ENCODE assay signal across 8 mouse cellular contexts in genomic region chr2:152828532-152828931, GRCm38 (mm10). TPM values are rescaled to one million over a fixed set of nuclear protein-coding genes. Genes with fewer than 3 reads are reported as not detected.
DNase-seq lines count a peak whose midpoint lies in the region; ATAC-seq and TF ChIP-seq lines count a peak whose summit lies in the region.

No protein-coding gene starts in this region.

- WGBS in forebrain, embryonic 10.5 days, result 74% methylated on average over 1 of the region's 1 CpGs
- WGBS in kidney, adult 2 months, result 8% methylated on average over 1 of the region's 1 CpGs
- WGBS in midbrain, embryonic 12.5 days, result 74% methylated on average over 1 of the region's 1 CpGs

- no peak for DNase-seq in forebrain, embryonic 10.5 days (ENCODE audit: extremely low spot score, low spot score)
- DNase-seq in kidney, adult 2 months, result peak; percentile 89
- DNase-seq in left cerebral cortex, adult 11 months (ENCODE audit: low spot score), result no peak
- no peak for DNase-seq in right cerebral cortex, adult 18-20 months
- no peak for DNase-seq in gastrocnemius, postnatal 25 days

- H3K4me2 ChIP-seq in midbrain, embryonic 12.5 days (replicated peaks), result peak overlapping the region; percentile 61

- ATAC-seq in megakaryocyte, adult 5-6 weeks (ENCODE audit: poor library complexity, severe bottlenecking), result no peak
- ATAC-seq in midbrain, embryonic 12.5 days (ENCODE audit: low FRiP score, low read depth), result no peak

- peak overlapping the region; percentile 62 for H3K27ac ChIP-seq in forebrain, embryonic 10.5 days
- peak overlapping the region; percentile 100 for H3K27ac ChIP-seq in kidney, adult 2 months (ENCODE audit: insufficient read depth, low read depth, low read length)
- H3K27ac ChIP-seq in midbrain, embryonic 12.5 days (replicated peaks), result 0 out of 2 replicates have a peak overlapping the region, but pooled peaks have one; percentile 4

- H3K9ac ChIP-seq in midbrain, embryonic 12.5 days (replicated peaks), result peak overlapping the region; percentile 85

- no peak for TF ChIP-seq POLR2A in kidney, adult 2 months (IDR thresholded peaks at IDR 0.05; ENCODE audit: low read depth, low read length)

- TF ChIP-seq CTCF in kidney, adult 2 months (conservative IDR thresholded peaks at IDR 0.05; ENCODE audit: insufficient read depth, insufficient read length, low read depth, low read length), result no peak

- H3K4me3 ChIP-seq in megakaryocyte, embryonic 14.5 days (replicated peaks), result peak overlapping the region; percentile 98
- H3K4me3 ChIP-seq in forebrain, embryonic 10.5 days, result peak overlapping the region; percentile 81
- peak overlapping the region; percentile 91 for H3K4me3 ChIP-seq in kidney, adult 2 months (ENCODE audit: insufficient read depth, low read depth, low read length)
- peak overlapping the region; percentile 76 for H3K4me3 ChIP-seq in midbrain, embryonic 12.5 days

- H3K27me3 ChIP-seq in megakaryocyte, embryonic 14.5 days (replicated peaks), result no peaks in the 10 kb centered on the region
- H3K27me3 ChIP-seq in forebrain, embryonic 10.5 days (ENCODE audit: poor library complexity, severe bottlenecking), result no peaks in the 10 kb centered on the region; the same call in 1 of the 2 replicates
- no peaks in the 10 kb centered on the region for H3K27me3 ChIP-seq in kidney, adult 2 months (replicated peaks; ENCODE audit: control insufficient read depth, insufficient read depth, low read length)
- no peaks in the 10 kb centered on the region for H3K27me3 ChIP-seq in midbrain, embryonic 12.5 days

- peaks cover 70% of the 10 kb centered on the region for H3K4me1 ChIP-seq in megakaryocyte, embryonic 14.5 days
- H3K4me1 ChIP-seq in forebrain, embryonic 10.5 days, result peaks cover 57% of the 10 kb centered on the region
- peaks cover 26% of the 10 kb centered on the region for H3K4me1 ChIP-seq in kidney, adult 2 months (ENCODE audit: control insufficient read depth, insufficient read depth, low read length)
- peaks cover 48% of the 10 kb centered on the region for H3K4me1 ChIP-seq in midbrain, embryonic 12.5 days

- H3K9me3 ChIP-seq in megakaryocyte, embryonic 14.5 days, result no peaks in the 10 kb centered on the region
- no peaks in the 10 kb centered on the region for H3K9me3 ChIP-seq in forebrain, embryonic 10.5 days
- H3K9me3 ChIP-seq in midbrain, embryonic 12.5 days, result no peaks in the 10 kb centered on the region

- H3K36me3 ChIP-seq in megakaryocyte, embryonic 14.5 days (replicated peaks; ENCODE audit: low read length), result peaks cover 62% of the 10 kb centered on the region
- peaks cover 49% of the 10 kb centered on the region for H3K36me3 ChIP-seq in forebrain, embryonic 10.5 days (replicated peaks)
- peaks cover 2% of the 10 kb centered on the region; the same call in 1 of the 2 replicates for H3K36me3 ChIP-seq in kidney, adult 2 months (ENCODE audit: control insufficient read depth, insufficient read depth, low read length)
- 0 out of 2 replicates have a peak, but pooled peaks cover 7% of the 10 kb centered on the region for H3K36me3 ChIP-seq in midbrain, embryonic 12.5 days

RNA-seq across cellular contexts. Expression of gene Bcl2l1, which starts 3.0 kb away (rescaled TPM):
- polyA plus RNA-seq in megakaryocyte, embryonic 14.5 days (2012; ENCODE audit: insufficient read depth, low replicate concordance), result 498 and 1,222 TPM in 2 replicates
- total RNA-seq in megakaryocyte, adult 5-6 weeks (2015), result 7.1 and 9.3 TPM in 2 replicates
- 9.3 and 12.8 TPM in 2 replicates for total RNA-seq in megakaryocyte, adult 5-6 weeks (2017)
- 98.5 and 104 TPM in 2 replicates for polyA plus RNA-seq in forebrain, embryonic 10.5 days (2016; fragmentation: Nextera tagmentation; extraction: Ambion mirVana)
- 126 and 129 TPM in 2 replicates for polyA plus RNA-seq in kidney, adult 2 months (2012; rRNA removed)
- polyA plus RNA-seq in midbrain, embryonic 12.5 days (2016; fragmentation: Nextera tagmentation; extraction: Ambion mirVana), result 156 and 168 TPM in 2 replicates
- 10 to 100 TPM; 13.8 to 16.4 TPM for total RNA-seq in gastrocnemius, postnatal 25 days (2021)

RNA-seq across cellular contexts. Expression of gene Tpx2, which starts 19.2 kb away (rescaled TPM):
- polyA plus RNA-seq in megakaryocyte, embryonic 14.5 days (2012; ENCODE audit: insufficient read depth, low replicate concordance), result 1.1 and 10.4 TPM in 2 replicates
- 102 TPM in 2 replicates for total RNA-seq in megakaryocyte, adult 5-6 weeks (2015)
- 122 and 126 TPM in 2 replicates for total RNA-seq in megakaryocyte, adult 5-6 weeks (2017)
- polyA plus RNA-seq in forebrain, embryonic 10.5 days (2016; fragmentation: Nextera tagmentation; extraction: Ambion mirVana), result 162 and 163 TPM in 2 replicates
- 0.22 and 0.39 TPM in 2 replicates for polyA plus RNA-seq in kidney, adult 2 months (2012; rRNA removed)
- polyA plus RNA-seq in midbrain, embryonic 12.5 days (2016; fragmentation: Nextera tagmentation; extraction: Ambion mirVana), result 109 and 113 TPM in 2 replicates
- total RNA-seq in gastrocnemius, postnatal 25 days (2021), result 1 to 10 TPM in 1 of 2 experiments, under 1 TPM in 1; 0.92 to 1.5 TPM

Comparison
In these comparisons a context has a peak if more than half of its experiments do, and no peak if none do; other contexts are left out.
1. H3K27ac ChIP-seq: peak in every context shown above with its lines; median percentile 100 in kidney, adult 2 months; 62 in forebrain, embryonic 10.5 days; 4 in midbrain, embryonic 12.5 days.